Mouse (Mus musculus) heart, adult 18-20 months (tissue): ENCODE results near the gene Olfr354. TPM values are rescaled to one million over a fixed set of nuclear protein-coding genes. Genes with fewer than 3 reads are reported as not detected.

ENCODE experiments used
- DNase-seq, 2 experiments: peaks; one replicate each; pipeline ENCODE4 v3.0.0; 2021 to 2022; ENCODE audit warnings: mixed read lengths in 1 of 2
- long read RNA-seq, 2 experiments: library from polyadenylated mRNA; stranded (forward); transcript quantifications; one replicate each; pipeline ENCODE4 v2.0.0; 2021
- total RNA-seq, 2 experiments: library from RNA; stranded (reverse); gene quantifications; 2 replicates each; pipeline ENCODE4 v1.2.3; 2021

Gene Olfr354
- total RNA-seq: not detected
- long read RNA-seq, experiment 1: 0 reads
- long read RNA-seq, experiment 2: 0 reads

GRCm38 (mm10) chr2:36905380-36905779 lies at the start of gene Olfr354:
Olfr354 (plus strand) TSS chr2:36905680.
- no peak for DNase-seq

GRCm38 (mm10) chr2:36862560-36862959 lies 42.9 kb upstream of the Olfr354 start, which contains the start of gene Olfr351:
Olfr351 (minus strand) TSS chr2:36862660.
- no peak for DNase-seq

- DNase-seq: no peak
Measured at GRCm38 (mm10) chr2:36868160-36868559, 37.3 kb upstream of the Olfr354 start, which contains the start of gene Olfr352. Olfr352 (plus strand) TSS chr2:36868460.

- DNase-seq: no peak
Measured at GRCm38 (mm10) chr2:36892836-36893235, 12.6 kb upstream of the Olfr354 start, which contains the start of gene Olfr353. Olfr353 (minus strand) TSS chr2:36892936.

DNA sequence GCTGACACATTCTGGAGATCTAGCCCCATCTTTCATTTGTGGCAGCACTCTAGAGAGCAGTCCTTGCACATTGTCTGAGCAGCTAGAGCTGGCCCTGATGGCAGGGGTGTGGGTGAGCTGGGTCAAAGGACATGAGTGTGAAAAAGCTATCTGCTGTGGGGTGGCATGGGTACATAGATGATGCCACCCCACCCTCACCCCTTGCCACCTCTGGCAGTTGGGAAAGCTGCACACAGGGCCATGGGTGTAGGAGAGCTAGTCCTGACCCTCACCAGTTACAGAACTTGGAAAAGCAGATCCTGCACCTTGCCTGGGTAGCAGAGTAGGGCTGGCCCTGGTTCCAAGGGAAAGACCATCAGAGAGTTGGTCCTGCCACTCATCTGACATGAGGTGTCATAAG lies 8.4 kb upstream of the Olfr354 start:
- no peak for DNase-seq

- DNase-seq: no peak
Measured at GRCm38 (mm10) chr2:36928797-36929196, 23.3 kb downstream of the Olfr354 start, which contains the start of gene Olfr355. Olfr355 (minus strand) TSS chr2:36928897.

- no peak for DNase-seq
Measured at GRCm38 (mm10) chr2:36936821-36937220, 31.3 kb downstream of the Olfr354 start, which contains the start of gene Olfr356. Olfr356 (plus strand) TSS chr2:36937121.

Other genes starting within 250 kb of the Olfr354 start
- gene Olfr346, start 219.9 kb upstream of the Olfr354 start, total RNA-seq: not detected
- gene Olfr347, start 173.8 kb upstream of the Olfr354 start, total RNA-seq: not detected
- not detected for gene Olfr348, start 121.4 kb upstream of the Olfr354 start, total RNA-seq
- not detected for gene Olfr50, start 115.1 kb upstream of the Olfr354 start, total RNA-seq
- not detected for gene Olfr3, start 88.6 kb upstream of the Olfr354 start, total RNA-seq
- not detected for gene Olfr350, start 59.4 kb upstream of the Olfr354 start, total RNA-seq
- gene Olfr351, start 43.0 kb upstream of the Olfr354 start, total RNA-seq: not detected
- not detected for gene Olfr352, start 37.2 kb upstream of the Olfr354 start, total RNA-seq
- not detected for gene Olfr353, start 12.7 kb upstream of the Olfr354 start, total RNA-seq
- gene Olfr355, start 23.2 kb downstream of the Olfr354 start, total RNA-seq: not detected
- not detected for gene Olfr356, start 31.4 kb downstream of the Olfr354 start, total RNA-seq
- not detected for gene Olfr357, start 88.1 kb downstream of the Olfr354 start, total RNA-seq
- gene Olfr358, start 103.7 kb downstream of the Olfr354 start, total RNA-seq: not detected
- not detected for gene Olfr360, start 160.1 kb downstream of the Olfr354 start, total RNA-seq
- not detected for gene Olfr361, start 183.6 kb downstream of the Olfr354 start, total RNA-seq
- gene Olfr362, start 212.2 kb downstream of the Olfr354 start, total RNA-seq: not detected
- gene Olfr364-ps1, start 233.6 kb downstream of the Olfr354 start, total RNA-seq: not detected